Mouse (Mus musculus): Measurements from ENCODE around the gene Rnf167.

DNA sequence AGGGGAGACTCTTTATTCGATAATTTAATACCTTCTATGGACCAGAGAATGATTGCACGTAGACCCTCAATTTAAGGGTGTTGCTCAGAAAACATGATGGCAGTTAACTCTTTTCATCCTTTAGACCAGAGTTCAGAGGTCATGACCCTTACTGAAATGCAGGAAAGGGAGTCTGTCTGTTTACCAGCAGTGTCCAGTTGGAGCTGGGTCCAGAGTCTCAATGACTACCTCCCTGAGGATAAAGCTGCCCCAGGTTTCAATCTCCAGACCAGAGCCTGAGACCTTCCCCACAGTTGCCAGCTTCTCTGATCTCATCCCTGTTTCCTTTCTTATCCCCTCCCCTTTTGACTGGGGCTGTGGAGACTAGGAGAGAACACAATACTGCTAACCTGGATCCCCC is 31.5 kb downstream of the Rnf167 start:
- TF ChIP-seq POLR2A (IDR thresholded peaks at IDR 0.05; ENCODE audit: borderline replicate concordance, low read depth, low read length): no peak
- no peak for TF ChIP-seq CTCF (IDR thresholded peaks at IDR 0.05; ENCODE audit: low read depth, low read length)
